16 mouse cellular contexts compared by ENCODE assay signal in the genomic region with DNA sequence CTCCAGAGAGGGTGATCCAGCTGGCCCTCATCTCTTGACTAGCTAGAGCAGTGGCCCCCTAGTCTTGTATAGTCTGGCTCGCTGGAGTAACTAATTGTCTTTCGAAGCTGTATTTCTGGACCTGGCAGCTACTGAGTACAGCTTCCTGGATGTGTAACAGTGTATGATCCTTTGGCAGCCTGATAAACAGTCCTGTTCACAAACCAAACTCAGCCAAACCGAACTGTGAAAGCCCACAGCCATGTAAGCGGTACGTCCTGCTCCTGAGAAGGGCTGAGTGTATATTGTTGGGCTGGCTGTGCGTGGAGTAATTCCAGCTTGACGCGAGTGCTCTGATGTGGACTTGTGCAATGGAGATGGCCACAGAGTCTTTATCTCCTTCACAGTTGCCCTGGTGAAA. TPM values are rescaled to one million over a fixed set of nuclear protein-coding genes. Genes with fewer than 3 reads are reported as not detected.
A peak's percentile ranks its signal among the peaks of the same experiment; 100 is the strongest.
DNase-seq lines count a peak whose midpoint lies in the region; ATAC-seq and TF ChIP-seq lines count a peak whose summit lies in the region.
"Had no signal": no experiment of that assay in that cellular context is flagged by ENCODE, and none has a peak within 500 bp of the region (broad histone marks: within the 10 kb centered on the region; RNA-seq: fewer than 3 reads in every experiment).

No protein-coding gene starts in this region.

- H3K4me2 ChIP-seq in hindbrain, embryonic 16.5 days (ENCODE audit: low read length): no peak overlapping the region
- H3K4me2 ChIP-seq: neural tube, embryonic 12.5 days had no signal

- H3K4me3 ChIP-seq in gastrocnemius, adult 2 months: no peak overlapping the region
- H3K4me3 ChIP-seq in hindbrain, embryonic 16.5 days (ENCODE audit: low read length): no peak overlapping the region
- H3K4me3 ChIP-seq: megakaryocyte, embryonic 14.5 days; neural tube, embryonic 12.5 days had no signal

- TF ChIP-seq CTCF in gastrocnemius, adult 2 months (IDR thresholded peaks at IDR 0.05): no peak

- peak; percentile 25; the same call in 1 of the 2 replicates for ATAC-seq in hindbrain, embryonic 16.5 days
- ATAC-seq in megakaryocyte progenitor cell, adult 5-6 weeks (replicated peaks; ENCODE audit: poor library complexity): 0 out of 2 replicates have a peak, but pooled peaks have one; percentile 26

- H3K9ac ChIP-seq in hindbrain, embryonic 16.5 days (ENCODE audit: low read depth, low read length): no peak overlapping the region
- H3K9ac ChIP-seq: neural tube, embryonic 12.5 days had no signal

- peaks cover 12% of the 10 kb centered on the region for H3K4me1 ChIP-seq in hindbrain, embryonic 16.5 days (ENCODE audit: control insufficient read depth, insufficient read depth, low read depth, low read length)

- 79% methylated on average over 8 of the region's 8 CpGs for WGBS in hindbrain, embryonic 16.5 days

- H3K27me3 ChIP-seq in hindbrain, embryonic 16.5 days (replicated peaks; ENCODE audit: control insufficient read depth, insufficient read depth, low read length): 0 out of 2 replicates have a peak, but pooled peaks cover 2% of the 10 kb centered on the region
- H3K27me3 ChIP-seq: neural tube, embryonic 12.5 days had no signal

- intact Hi-C loops in gastrocnemius, adult 2 months (cut with DNase I): no loop called here
- intact Hi-C loops in gastrocnemius, postnatal 14 days (cut with DNase I; ENCODE audit: low total_unique reads): no loop called here

- DNase-seq in gastrocnemius, adult 2 months: peak; percentile 3
- DNase-seq in gastrocnemius, postnatal 14 days: no peak
- peak; percentile 12 for DNase-seq in lung, postnatal 10 days
- DNase-seq in lung, postnatal 14 days: no peak
- no peak for DNase-seq in Muller cell, postnatal 12 days (ENCODE audit: inconsistent ontology term)
- no peak for DNase-seq in yolk sac, embryonic 10.5 days (ENCODE audit: low spot score)
- DNase-seq: adrenal gland, postnatal 25 days; B cell, adult 2 months; heart, postnatal 36 days; layer of hippocampus, adult 9-11 months; left cerebral cortex, postnatal 4 days; spleen, adult 18-20 months had no signal

- H3K9me3 ChIP-seq in hindbrain, embryonic 16.5 days (ENCODE audit: control insufficient read depth, low read length): no peaks in the 10 kb centered on the region
- H3K9me3 ChIP-seq: megakaryocyte, embryonic 14.5 days; neural tube, embryonic 12.5 days had no signal

- no peaks in the 10 kb centered on the region for H3K36me3 ChIP-seq in hindbrain, embryonic 16.5 days (ENCODE audit: control insufficient read depth, insufficient read depth, low read length)
- H3K36me3 ChIP-seq: neural tube, embryonic 12.5 days had no signal

- no peak overlapping the region for H3K27ac ChIP-seq in gastrocnemius, adult 2 months
- H3K27ac ChIP-seq in hindbrain, embryonic 16.5 days (ENCODE audit: low read depth, low read length): no peak overlapping the region
- H3K27ac ChIP-seq: neural tube, embryonic 12.5 days had no signal

RNA-seq across cellular contexts. Expression of gene Dlk1, which starts 57.6 kb away (rescaled TPM):
- total RNA-seq in gastrocnemius, adult 2 months (2021): 1 to 10 TPM in 1 of 2 experiments, under 1 TPM in 1; 0.45 to 1.7 TPM
- total RNA-seq in gastrocnemius, postnatal 14 days (2021): 100 to 1,000 TPM; 213 to 272 TPM
- polyA plus RNA-seq in hindbrain, embryonic 16.5 days (2015; fragmentation: Nextera tagmentation; extraction: Ambion mirVana): 57.7 and 84.8 TPM in 2 replicates
- 0.64 TPM in 1 of 2 replicates, not detected in the other for total RNA-seq in megakaryocyte progenitor cell, adult 5-6 weeks (2015)
- total RNA-seq in megakaryocyte progenitor cell, adult 5-6 weeks (2017): not detected in 2 replicates

Comparison
In these comparisons a context has a peak if more than half of its experiments do, and no peak if none do; other contexts are left out.
1. DNase-seq: peak in gastrocnemius, adult 2 months (single experiment) and lung, postnatal 10 days (single experiment); none in gastrocnemius, postnatal 14 days (single experiment), lung, postnatal 14 days (single experiment), Muller cell, postnatal 12 days (single experiment) and yolk sac, embryonic 10.5 days (single experiment).
2. RNA of gene Dlk1, which starts 57.6 kb away (total RNA-seq): 213 to 272 TPM in gastrocnemius, postnatal 14 days; 0.45 to 1.7 TPM in gastrocnemius, adult 2 months and 0.64 TPM in megakaryocyte progenitor cell, adult 5-6 weeks; every median in the first group is over 10 times any median in the second.